Mouse (Mus musculus) liver, adult 2 months (tissue): ENCODE results near the gene Best1. TPM values are rescaled to one million over a fixed set of nuclear protein-coding genes. Genes with fewer than 3 reads are reported as not detected.

ENCODE experiments used
- DNase-seq: peaks from one replicate; pipeline ENCODE4 v3.0.0-alpha.2; 2011; ENCODE audit warnings: low read depth, low spot score; ENCODE audit errors: extremely low read depth
- H3K27ac ChIP-seq: fragments of 200-500 bp; replicated peaks from 2 replicates; pipeline ENCODE4 v1.5.1; 2012; ENCODE audit warnings: low read depth, mild to moderate bottlenecking, control low read depth, inconsistent platforms, low read length; ENCODE audit not compliant: insufficient read depth
- H3K27me3 ChIP-seq: fragments of 200-500 bp; 2 replicates; pipeline ENCODE4 v1.6.1; 2012; ENCODE audit warnings: mild to moderate bottlenecking, moderate library complexity, low read length, inconsistent platforms; ENCODE audit not compliant: control insufficient read depth, insufficient read depth
- H3K36me3 ChIP-seq: fragments of 200-500 bp; 2 replicates; pipeline ENCODE4 v1.6.1; 2012; ENCODE audit warnings: low read length, inconsistent platforms; ENCODE audit not compliant: control insufficient read depth, insufficient read depth
- H3K4me1 ChIP-seq: fragments of 200-500 bp; 2 replicates; pipeline ENCODE4 v1.6.1; 2011; ENCODE audit warnings: low read length; ENCODE audit not compliant: control insufficient read depth, insufficient read depth
- H3K4me3 ChIP-seq: fragments of 200-500 bp; 2 replicates; pipeline ENCODE4 v1.5.1; 2011; ENCODE audit warnings: low read depth, mild to moderate bottlenecking, control low read depth, low read length, moderate library complexity; ENCODE audit not compliant: insufficient read depth
- H3K79me2 ChIP-seq: fragments of 200-500 bp; 2 replicates; pipeline ENCODE4 v1.6.1; 2012; ENCODE audit warnings: inconsistent platforms, mild to moderate bottlenecking, low read length, moderate library complexity; ENCODE audit not compliant: control insufficient read depth, insufficient read depth
- H3K9ac ChIP-seq: fragments of 200-500 bp; 2 replicates; pipeline ENCODE4 v1.6.1; 2012; ENCODE audit warnings: low read depth, mild to moderate bottlenecking, control low read depth, inconsistent platforms, low read length
- CTCF ChIP-seq: fragments of 200-500 bp; IDR thresholded peaks from 2 replicates; pipeline ENCODE4 v1.5.1; 2011; ENCODE audit warnings: low read depth, low read length, control low read depth
- POLR2A ChIP-seq: fragments of 200-500 bp; IDR thresholded peaks from 2 replicates; pipeline ENCODE4 v1.6.1; 2011; ENCODE audit warnings: low read length, control low read depth; ENCODE audit not compliant: insufficient read depth; ENCODE audit errors: extremely low read depth
- WGBS: fragments of 180-500 bp; shearing (Covaris S2); methylation state at CpG from one replicate; pipeline ENCODE4 v1.1.7; 2018; 5-methylcytosine and 5-hydroxymethylcytosine counted together
- polyA plus RNA-seq: library from polyadenylated mRNA; depleted of rRNA; stranded (reverse); fragments of >200 nt; gene quantifications from 2 replicates; pipeline ENCODE4 v1.2.3, GENCODE M21; 2012
- total RNA-seq: library from RNA; depleted of rRNA; stranded (reverse); fragments of >200 nt; gene quantifications from 2 replicates; pipeline ENCODE4 v1.2.3, GENCODE M21; 2014

The Best1 gene
- total and polyA plus RNA-seq, 2 experiments: 0.05 TPM; not detected in 1

- no peak for DNase-seq
- Histone ChIP-seq H3K4me1 (peaks cover 6% of the 10 kb centered on the region), H3K79me2 (no peaks in the 10 kb centered on the region), H3K4me3 (no peak overlapping the region), H3K9ac (no peak overlapping the region), H3K36me3 (no peaks in the 10 kb centered on the region), H3K27me3 (no peaks in the 10 kb centered on the region), H3K27ac (no peak overlapping the region)
- WGBS: 82% methylated on average over 2 of the region's 2 CpGs
- TF ChIP-seq CTCF (no peak), POLR2A (no peak)
Observed at GRCm38 (mm10) chr19:10029746-10030145, 28.3 kb upstream of the Best1 start.

GRCm38 (mm10) chr19:10025169-10025875 lies 23.9 kb upstream of the Best1 start:
- peaks cover 10% of the 10 kb centered on the region for H3K4me1 ChIP-seq
- no peaks in the 10 kb centered on the region for H3K79me2 ChIP-seq
- no peak overlapping the region for H3K4me3 ChIP-seq
- peak; percentile 78 for DNase-seq
- 0 out of 2 replicates have a peak overlapping the region, but pooled peaks have one; percentile 4 for H3K9ac ChIP-seq
- TF ChIP-seq POLR2A: no peak
- no peak for TF ChIP-seq CTCF
- under 1% methylated on average over 8 of the region's 8 CpGs for WGBS
- no peaks in the 10 kb centered on the region for H3K27me3 ChIP-seq
- H3K36me3 ChIP-seq: no peaks in the 10 kb centered on the region
- H3K27ac ChIP-seq: peak overlapping the region; percentile 28

- 68% methylated on average over 9 of the region's 9 CpGs for WGBS
- Histone ChIP-seq H3K36me3 (no peaks in the 10 kb centered on the region), H3K79me2 (no peaks in the 10 kb centered on the region), H3K27me3 (no peaks in the 10 kb centered on the region), H3K4me1 (peaks cover 10% of the 10 kb centered on the region), H3K27ac (peak overlapping the region; percentile 70), H3K9ac (no peak overlapping the region), H3K4me3 (no peak overlapping the region)
- TF ChIP-seq POLR2A (no peak), CTCF (0 out of 2 replicates have a peak, but pooled peaks have one; percentile 4)
- DNase-seq: no peak
Observed at GRCm38 (mm10) chr19:10023304-10023758, 21.9 kb upstream of the Best1 start.

GRCm38 (mm10) chr19:10022414-10023303 lies 21.2 kb upstream of the Best1 start:
- H3K79me2 ChIP-seq: no peaks in the 10 kb centered on the region
- peaks cover 11% of the 10 kb centered on the region for H3K4me1 ChIP-seq
- DNase-seq: no peak
- peak overlapping the region; percentile 70 for H3K27ac ChIP-seq
- H3K4me3 ChIP-seq: no peak overlapping the region
- no peak for TF ChIP-seq POLR2A
- TF ChIP-seq CTCF: peak; percentile 47
- no peaks in the 10 kb centered on the region for H3K36me3 ChIP-seq
- no peak overlapping the region; the same call in 1 of the 2 replicates for H3K9ac ChIP-seq
- WGBS: 70% methylated on average over 5 of the region's 5 CpGs
- no peaks in the 10 kb centered on the region for H3K27me3 ChIP-seq

GRCm38 (mm10) chr19:10021981-10022380 lies 20.5 kb upstream of the Best1 start:
- Histone ChIP-seq H3K9ac (no peak overlapping the region), H3K27ac (peak overlapping the region; percentile 12; the same call in 1 of the 2 replicates), H3K27me3 (no peaks in the 10 kb centered on the region), H3K36me3 (no peaks in the 10 kb centered on the region), H3K4me1 (peaks cover 11% of the 10 kb centered on the region), H3K79me2 (no peaks in the 10 kb centered on the region), H3K4me3 (no peak overlapping the region)
- no peak for DNase-seq
- TF ChIP-seq POLR2A: no peak
- no peak for TF ChIP-seq CTCF
- 73% methylated on average over 2 of the region's 2 CpGs for WGBS
